Mouse (Mus musculus): ENCODE results near the gene Ndufaf8. TPM values are rescaled to one million over a fixed set of nuclear protein-coding genes. Genes with fewer than 3 reads are reported as not detected.

Gene Ndufaf8
- total RNA-seq, 2 experiments from 2014 or later: 41.5 to 43.4 TPM

GRCm38 (mm10) chr11:120085891-120086627 is 12.7 kb upstream of the Ndufaf8 start:
- no peak for DNase-seq (ENCODE audit: low spot score in 2 of 2)

- peak; percentile 97 to 98 for DNase-seq (ENCODE audit: low spot score in 2 of 2)
These were observed 12.0 kb upstream of the Ndufaf8 start, which contains the start of gene Cep131 for GRCm38 (mm10) chr11:120086702-120087152. Gene Cep131, minus strand, starts transcription at chr11:120086827.

- DNase-seq (ENCODE audit: low spot score in 2 of 2): no peak
These were observed 8.1 kb upstream of the Ndufaf8 start for GRCm38 (mm10) chr11:120090661-120091060.

GRCm38 (mm10) chr11:120092817-120093591 is 5.7 kb upstream of the Ndufaf8 start:
- no peak for DNase-seq (ENCODE audit: low spot score in 2 of 2)

GRCm38 (mm10) chr11:120101036-120101435 is 2.3 kb downstream of the Ndufaf8 start:
- peak; percentile 67 to 72 for DNase-seq (ENCODE audit: low spot score in 2 of 2)

GRCm38 (mm10) chr11:120103431-120103997 is 4.8 kb downstream of the Ndufaf8 start:
- DNase-seq (ENCODE audit: low spot score in 2 of 2): no peak

GRCm38 (mm10) chr11:120107026-120107425 is 8.3 kb downstream of the Ndufaf8 start:
- DNase-seq (ENCODE audit: low spot score in 2 of 2): no peak

GRCm38 (mm10) chr11:120107796-120108195 is 9.1 kb downstream of the Ndufaf8 start:
- DNase-seq (ENCODE audit: low spot score in 2 of 2): no peak

DNA sequence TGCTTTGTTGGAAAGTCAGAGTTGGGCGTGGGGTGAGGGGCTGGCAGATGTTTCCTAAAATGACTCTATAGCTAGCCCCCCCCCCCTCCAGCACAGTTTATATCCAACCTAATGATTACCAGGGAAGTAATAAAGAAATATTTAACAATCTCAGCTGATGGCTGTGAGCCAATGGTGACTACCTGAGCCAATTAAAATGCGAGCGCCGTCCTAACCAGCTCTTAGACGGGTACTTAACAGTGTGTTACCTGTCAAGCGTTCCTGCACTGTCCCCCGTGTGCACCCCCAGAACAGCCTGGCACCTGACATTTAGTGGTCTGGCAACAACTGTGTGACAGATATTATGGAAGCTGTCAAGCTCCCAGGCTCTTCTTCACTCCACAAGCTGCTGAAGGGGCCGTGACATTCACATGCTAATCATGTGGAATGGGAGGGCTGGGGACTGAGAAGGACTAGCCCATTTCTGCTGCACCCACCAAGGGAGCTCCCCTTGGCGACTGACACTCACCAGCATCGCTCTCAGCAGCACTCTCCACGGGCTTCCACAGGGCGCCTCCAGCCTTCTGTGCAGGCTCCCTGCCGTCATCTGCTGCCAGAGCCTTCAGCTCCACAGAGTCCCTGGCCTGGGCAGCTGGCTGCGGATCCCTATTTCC is 11.0 kb downstream of the Ndufaf8 start:
- DNase-seq (ENCODE audit: low spot score in 2 of 2): no peak

DNA sequence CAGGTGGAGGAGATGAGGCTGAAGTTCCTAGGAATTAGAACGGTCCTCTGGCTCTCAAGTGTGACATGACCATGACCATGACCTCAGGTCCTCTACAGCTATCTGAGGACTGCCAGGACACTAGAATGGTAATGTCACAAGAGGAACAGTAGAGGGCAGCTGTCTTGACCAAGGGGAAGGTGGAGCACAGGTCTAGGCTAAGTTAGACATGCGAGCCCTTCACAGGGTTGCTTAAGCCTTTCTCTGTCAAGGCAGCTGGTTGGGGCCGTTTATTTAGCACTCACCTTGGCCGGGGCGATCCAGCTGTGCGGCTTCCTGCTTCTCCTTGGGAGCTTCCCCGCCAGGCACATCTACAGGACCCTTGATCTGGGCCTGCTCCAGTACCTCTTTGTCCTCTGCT is 11.8 kb downstream of the Ndufaf8 start:
- DNase-seq (ENCODE audit: low spot score in 2 of 2): no peak

- peak; percentile 52 to 62 for DNase-seq (ENCODE audit: low spot score in 2 of 2)
These were observed 12.3 kb downstream of the Ndufaf8 start for GRCm38 (mm10) chr11:120111033-120111432.

DNA sequence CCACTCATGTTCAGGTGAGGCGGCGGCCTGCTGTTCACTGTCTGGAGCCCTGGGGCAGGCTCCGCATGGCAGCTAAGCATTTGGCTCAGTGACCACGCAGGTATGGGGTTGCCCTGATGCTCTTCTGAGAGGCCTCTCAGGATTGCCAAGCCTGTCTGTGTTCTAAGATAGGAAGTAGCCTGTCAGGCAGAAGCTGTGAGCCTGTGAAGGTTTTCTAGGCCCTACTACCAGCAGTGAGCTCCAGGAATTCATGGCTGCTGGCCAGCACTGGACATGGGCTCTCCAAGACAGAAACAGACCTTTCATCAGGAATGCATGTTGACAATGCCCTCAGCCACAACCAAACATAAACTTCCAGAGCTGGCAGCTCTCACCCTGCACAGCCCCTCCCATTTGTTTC is 13.4 kb downstream of the Ndufaf8 start:
- no peak for DNase-seq (ENCODE audit: low spot score in 2 of 2)

DNA sequence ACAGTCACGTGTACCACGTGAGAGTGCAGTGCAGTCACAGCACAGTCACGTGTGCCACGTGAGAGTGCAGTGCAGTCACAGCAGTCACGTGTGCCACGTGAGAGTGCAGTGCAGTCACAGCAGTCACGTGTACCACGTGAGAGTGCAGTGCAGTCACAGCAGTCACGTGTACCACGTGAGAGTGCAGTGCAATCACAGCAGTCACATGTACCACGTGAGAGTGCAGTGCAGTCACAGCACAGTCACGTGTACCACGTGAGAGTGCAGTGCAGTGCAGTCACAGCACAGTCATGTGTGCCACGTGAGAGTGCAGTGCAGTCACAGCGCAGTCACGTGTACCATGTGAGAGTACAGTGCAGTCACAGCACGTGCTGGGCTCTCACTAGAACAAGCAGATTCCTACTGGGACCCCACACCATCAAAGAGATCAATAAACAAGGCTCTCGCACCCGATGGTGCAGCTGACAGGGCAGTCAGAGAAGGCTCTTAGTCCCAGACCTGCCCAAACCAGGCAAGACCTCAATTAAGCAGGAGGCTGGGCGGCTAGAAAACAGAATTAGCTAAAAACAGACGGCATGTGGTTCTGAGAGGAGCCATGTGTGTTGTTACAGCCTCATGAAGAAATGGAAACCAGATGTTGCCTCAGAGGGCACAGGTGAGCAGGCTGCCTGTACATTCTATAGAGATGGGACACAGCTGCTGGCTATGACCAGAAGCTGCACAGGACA is 15.9 kb downstream of the Ndufaf8 start:
- no peak for DNase-seq (ENCODE audit: low spot score in 2 of 2)

DNA sequence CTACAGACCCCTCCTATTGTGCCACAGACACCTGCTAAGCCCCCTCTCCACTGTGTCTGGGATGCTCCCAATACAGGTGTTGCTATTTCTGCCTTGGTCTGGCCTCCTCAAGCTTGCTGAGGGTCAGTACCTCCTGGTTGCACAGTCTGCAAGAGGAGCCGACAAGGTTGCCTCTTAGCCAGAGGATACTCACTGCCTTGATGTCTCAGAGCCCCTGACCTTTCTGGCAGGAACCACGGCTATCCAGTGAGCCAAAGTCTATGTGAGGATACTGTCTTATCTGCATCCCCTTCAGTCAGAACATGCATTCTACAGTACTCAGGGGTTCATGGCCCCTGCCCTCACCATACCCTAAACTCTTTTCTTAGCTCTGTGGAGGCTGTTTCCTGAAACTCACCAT is 18.9 kb downstream of the Ndufaf8 start:
- no peak for DNase-seq (ENCODE audit: low spot score in 2 of 2)

DNA sequence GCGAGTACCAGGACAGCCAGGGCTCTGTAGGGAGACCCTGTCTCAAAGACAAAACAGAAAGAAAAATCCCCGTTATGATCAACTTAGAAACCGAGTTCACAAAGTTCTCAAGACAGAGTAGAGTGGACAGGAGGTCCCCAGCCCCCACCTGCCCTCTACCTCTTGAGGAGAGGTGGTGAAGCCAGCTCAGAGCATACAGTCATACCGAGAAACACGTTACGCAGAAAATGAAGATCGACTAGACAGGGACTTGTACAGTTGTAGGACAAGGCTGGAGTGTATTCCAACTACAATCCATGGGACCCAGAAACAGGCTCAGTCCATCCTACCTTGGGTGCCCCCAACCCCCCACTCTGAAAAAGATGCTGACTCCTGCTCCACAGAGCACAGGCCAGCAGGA is 20.4 kb downstream of the Ndufaf8 start:
- DNase-seq (ENCODE audit: low spot score in 2 of 2): no peak

DNA sequence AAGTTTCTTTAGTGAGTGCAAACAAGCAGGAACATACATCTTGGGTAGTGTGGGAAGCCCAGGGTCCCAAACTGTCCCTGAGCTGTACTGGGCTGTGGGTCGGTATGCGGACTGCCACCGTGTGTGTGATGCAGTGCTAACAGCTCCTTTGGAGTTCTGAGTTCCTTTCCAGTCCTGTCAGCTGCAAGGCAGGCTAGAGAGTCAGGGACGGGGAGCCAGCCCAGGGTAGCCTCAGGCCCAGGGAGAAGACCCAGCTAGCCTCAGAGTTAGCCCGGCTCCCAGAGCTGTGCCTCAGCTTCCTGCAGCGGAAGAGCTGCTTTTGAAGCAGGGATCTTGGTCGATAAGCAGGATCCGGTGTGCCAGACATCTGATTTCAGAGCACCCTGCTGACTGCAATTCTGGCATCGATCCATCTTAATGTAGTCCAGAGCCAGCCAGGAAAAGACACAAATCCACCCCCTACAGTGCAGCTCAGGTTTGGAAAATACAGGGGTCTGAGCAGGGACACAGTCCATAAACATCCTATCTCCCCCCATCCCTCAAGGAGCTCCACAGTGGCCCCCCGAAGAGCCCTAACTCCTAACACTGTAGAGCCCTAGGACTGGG is 21.3 kb downstream of the Ndufaf8 start:
- no peak for DNase-seq (ENCODE audit: low spot score in 2 of 2)

- DNase-seq (ENCODE audit: low spot score in 2 of 2): peak; percentile 79 to 85
These were observed 22.1 kb downstream of the Ndufaf8 start for GRCm38 (mm10) chr11:120120642-120121420.

DNA sequence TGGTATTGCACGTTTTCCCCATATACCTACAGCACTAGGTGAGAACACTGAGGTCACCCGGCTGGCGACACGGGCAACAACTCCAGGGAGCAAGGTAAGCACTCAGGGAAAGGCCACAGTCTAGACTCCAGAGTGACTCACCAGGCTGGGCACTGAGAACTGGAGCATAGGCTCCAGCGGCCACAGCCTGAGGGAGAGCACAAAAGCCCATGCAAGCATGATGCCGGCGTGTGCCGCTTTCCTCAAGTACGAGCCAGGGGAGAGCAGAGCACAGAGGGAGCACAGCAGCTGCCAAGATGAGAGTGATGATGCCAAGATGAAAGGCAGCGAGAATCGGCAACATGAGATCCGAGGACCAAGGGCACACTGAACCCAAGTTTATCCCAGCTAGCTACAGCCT is 23.4 kb downstream of the Ndufaf8 start:
- DNase-seq (ENCODE audit: low spot score in 2 of 2): no peak

DNA sequence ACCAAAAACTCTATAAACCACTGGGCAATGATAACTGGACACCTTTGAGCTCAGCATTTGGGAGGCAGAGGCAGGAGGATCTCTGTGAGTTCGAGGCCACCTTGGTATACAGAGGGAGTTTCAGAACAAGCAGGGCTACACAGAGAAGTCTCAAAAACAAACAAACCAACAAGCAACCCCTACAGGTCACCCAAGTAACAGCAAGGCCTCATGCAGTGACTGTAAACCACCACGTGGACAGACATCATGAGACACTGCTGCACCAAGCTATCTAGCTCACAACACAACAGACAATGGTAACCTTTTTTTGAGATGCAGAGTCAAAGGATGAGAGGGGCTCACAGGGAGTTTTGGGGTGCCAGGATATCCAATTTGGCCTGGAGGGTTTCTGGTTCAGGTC is 28.1 kb downstream of the Ndufaf8 start:
- no peak for DNase-seq (ENCODE audit: low spot score in 2 of 2)

DNA sequence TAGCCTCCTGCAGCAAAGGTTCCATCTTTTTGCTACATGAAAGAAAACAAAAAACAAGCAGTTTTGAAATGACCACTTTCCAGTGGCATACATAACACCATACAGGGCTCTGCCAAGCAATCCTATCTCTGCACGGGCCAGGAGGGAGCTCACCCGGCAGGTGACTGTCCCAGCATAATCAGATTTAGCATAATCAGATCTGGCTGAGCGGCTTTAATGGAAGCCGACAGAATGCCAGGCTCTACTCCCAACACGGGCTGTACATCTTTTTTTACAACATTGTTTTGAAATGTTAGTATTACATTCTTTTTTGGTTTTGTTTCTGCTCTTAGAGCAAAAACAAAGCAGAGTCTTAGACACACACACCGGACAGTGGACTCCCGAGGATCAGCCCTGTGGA is 30.6 kb downstream of the Ndufaf8 start:
- DNase-seq (ENCODE audit: low spot score in 2 of 2): no peak
